Mouse (Mus musculus): Measurements from ENCODE around the gene Acsl1. TPM values are rescaled to one million over a fixed set of nuclear protein-coding genes. Genes with fewer than 3 reads are reported as not detected.

Gene Acsl1
- polyA plus RNA-seq, 1 experiment from 2014 or later = 7.3 TPM

Other genes starting within 250 kb of the Acsl1 start
- 0.27 and 0.41 TPM in 2 replicates for gene Helt, start 176.4 kb upstream of the Acsl1 start, polyA plus RNA-seq (2016; fragmentation: Nextera tagmentation; extraction: Ambion mirVana)
- gene Cenpu, start 81.0 kb downstream of the Acsl1 start, polyA plus RNA-seq (2016; fragmentation: Nextera tagmentation; extraction: Ambion mirVana) = 26.7 and 30.0 TPM in 2 replicates
- 8.2 and 8.4 TPM in 2 replicates for gene Primpol, start 146.2 kb downstream of the Acsl1 start, polyA plus RNA-seq (2016; fragmentation: Nextera tagmentation; extraction: Ambion mirVana)
- 130 and 144 TPM in 2 replicates for gene Casp3, start 146.3 kb downstream of the Acsl1 start, polyA plus RNA-seq (2016; fragmentation: Nextera tagmentation; extraction: Ambion mirVana)

Data from hindbrain, embryonic 10.5 days (tissue).